Mouse (Mus musculus) spleen, postnatal 4 days (tissue): Measurements from ENCODE around the gene Hspb7.

Experiments
- DNase-seq, 2 experiments: peaks; one replicate each; pipeline ENCODE4 v3.0.0; 2022; ENCODE audit warnings: low spot score in 2 of 2

Hspb7 gene

GRCm38 (mm10) chr4:141419398-141420191, 984 bp upstream of the Hspb7 start:
- peak; percentile 48 to 62 for DNase-seq

- DNase-seq: peak in 1 of 2 experiments; percentile 57
Measured at GRCm38 (mm10) chr4:141420886-141421285, 307 bp downstream of the Hspb7 start.

GRCm38 (mm10) chr4:141421423-141421822, 844 bp downstream of the Hspb7 start:
- no peak for DNase-seq

- peak in 1 of 2 experiments; percentile 55 for DNase-seq
Measured at GRCm38 (mm10) chr4:141422841-141423240, 2.3 kb downstream of the Hspb7 start.

- DNase-seq: peak in 1 of 2 experiments; percentile 65
Measured at GRCm38 (mm10) chr4:141423288-141423687, 2.7 kb downstream of the Hspb7 start.

- no peak for DNase-seq
Measured at GRCm38 (mm10) chr4:141423691-141424431, 3.3 kb downstream of the Hspb7 start.

- peak in 1 of 2 experiments; percentile 57 for DNase-seq
Measured at GRCm38 (mm10) chr4:141425484-141426479, 5.2 kb downstream of the Hspb7 start.

- peak in 1 of 2 experiments; percentile 53 for DNase-seq
Measured at GRCm38 (mm10) chr4:141426796-141427745, 6.5 kb downstream of the Hspb7 start.

GRCm38 (mm10) chr4:141427921-141428320, 7.3 kb downstream of the Hspb7 start:
- peak in 1 of 2 experiments; percentile 54 for DNase-seq

GRCm38 (mm10) chr4:141429381-141429780, 8.8 kb downstream of the Hspb7 start:
- peak in 1 of 2 experiments; percentile 51 for DNase-seq

- peak in 1 of 2 experiments; percentile 62 for DNase-seq
Measured at GRCm38 (mm10) chr4:141429847-141430246, 9.3 kb downstream of the Hspb7 start.

- peak; percentile 63 to 82 for DNase-seq
Measured at GRCm38 (mm10) chr4:141430997-141431396, 10.4 kb downstream of the Hspb7 start.

GRCm38 (mm10) chr4:141432666-141433065, 12.1 kb downstream of the Hspb7 start:
- no peak for DNase-seq

- peak in 1 of 2 experiments; percentile 54 for DNase-seq
Measured at GRCm38 (mm10) chr4:141433191-141433590, 12.6 kb downstream of the Hspb7 start.

- no peak for DNase-seq
Measured at GRCm38 (mm10) chr4:141435974-141436373, 15.4 kb downstream of the Hspb7 start, which contains the start of gene Srarp. Gene Srarp, minus strand, starts transcription at chr4:141436105.

- DNase-seq: peak in 1 of 2 experiments; percentile 51
Measured at GRCm38 (mm10) chr4:141439083-141439803, 18.7 kb downstream of the Hspb7 start.

- DNase-seq: peak in 1 of 2 experiments; percentile 41
Measured at GRCm38 (mm10) chr4:141440877-141441276, 20.3 kb downstream of the Hspb7 start.

GRCm38 (mm10) chr4:141443641-141444429, 23.3 kb downstream of the Hspb7 start:
- DNase-seq: peak in 1 of 2 experiments; percentile 57
